Mouse (Mus musculus): ENCODE data around the gene Foxs1.

DNA sequence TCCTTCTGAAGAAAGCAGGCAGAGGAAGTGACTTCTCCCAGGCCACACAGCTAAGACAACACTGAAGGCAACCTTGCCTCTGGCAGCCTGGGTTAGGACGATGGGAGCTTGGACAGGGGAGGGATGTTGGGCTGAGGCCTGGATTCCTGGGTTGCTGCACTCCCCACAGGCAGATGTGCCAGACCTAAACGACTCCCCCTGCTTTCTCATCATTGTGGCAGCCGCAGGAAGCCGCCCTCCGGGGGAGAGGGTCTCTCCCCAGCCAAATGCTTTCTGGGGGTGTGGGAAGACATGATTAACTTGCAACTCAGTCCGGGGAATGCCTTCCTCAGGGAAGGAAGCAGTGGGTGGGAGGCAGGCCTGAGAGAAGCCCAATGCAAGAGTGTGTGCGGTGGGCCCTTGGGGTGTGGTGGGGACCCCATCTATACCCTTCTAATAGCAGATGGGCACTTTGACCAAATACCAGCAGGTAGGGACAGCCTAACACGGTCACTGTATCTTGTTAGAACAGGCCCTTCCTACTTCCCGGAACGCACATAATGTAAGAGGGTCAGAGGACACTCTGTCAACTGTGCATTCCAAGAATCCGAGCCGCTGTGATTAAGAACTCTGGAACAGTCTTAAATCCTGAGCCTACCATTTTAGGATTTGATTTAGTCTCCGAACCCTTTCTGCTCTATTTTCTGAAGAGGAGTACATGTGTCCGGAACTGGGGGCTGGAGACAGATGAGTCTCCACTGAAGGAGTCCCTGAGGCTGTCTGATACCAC is 4.6 kb downstream of the Foxs1 start:
- TF ChIP-seq POLR2A (IDR thresholded peaks at IDR 0.05; ENCODE audit: extremely low read depth, insufficient read depth, low read length) (no peak), CTCF (IDR thresholded peaks at IDR 0.05; ENCODE audit: extremely low read depth, insufficient read depth, low read length) (no peak)

Data from cortical plate, adult 2 months (tissue).